Mouse (Mus musculus): ENCODE measurements around the gene Pdzk1.

The Pdzk1 gene

GRCm38 (mm10) chr3:96883690-96884089 is 54.6 kb downstream of the Pdzk1 start:
- no peak for DNase-seq (ENCODE audit: low spot score)

- DNase-seq (ENCODE audit: low spot score): no peak
These were observed 73.4 kb downstream of the Pdzk1 start for GRCm38 (mm10) chr3:96902336-96902999.

- DNase-seq (ENCODE audit: low spot score): peak; percentile 4
These were observed 75.3 kb downstream of the Pdzk1 start, which contains the start of gene Gja5 for GRCm38 (mm10) chr3:96904393-96904792. TSS of gene Gja5 (plus strand) at chr3:96904693.

GRCm38 (mm10) chr3:96904851-96905541 is 75.9 kb downstream of the Pdzk1 start, which contains the start of gene Gpr89:
TSS of gene Gpr89 (minus strand) at chr3:96905346.
- peak; percentile 94 for DNase-seq (ENCODE audit: low spot score)

- DNase-seq (ENCODE audit: low spot score): no peak
These were observed 76.5 kb downstream of the Pdzk1 start for GRCm38 (mm10) chr3:96905592-96905991.

Data from embryo, embryonic 10.5 days (tissue).